Mouse (Mus musculus) forebrain, embryonic 11.5 days (tissue): ENCODE data around the gene Rhbdf2. TPM values are rescaled to one million over a fixed set of nuclear protein-coding genes. Genes with fewer than 3 reads are reported as not detected.

Experiments
- ATAC-seq: fragments of 200-750 bp; cut with Nextera tagmentation; replicated peaks from 2 replicates; pipeline ENCODE4 v1.8.0; 2017; ENCODE audit warnings: moderate TSS enrichment; ENCODE audit not compliant: low FRiP score
- DNase-seq: peaks from one replicate; pipeline ENCODE4 v3.0.0-alpha.2; 2017; ENCODE audit warnings: low spot score
- H3K27ac ChIP-seq: fragments of 300-500 bp; sonication (generic); 2 replicates; pipeline ENCODE4 v1.5.1; 2014; ENCODE audit warnings: low read depth, low read length
- H3K27me3 ChIP-seq: fragments of 300-500 bp; sonication (generic); 2 replicates; pipeline ENCODE4 v1.6.1; 2014; ENCODE audit warnings: mild to moderate bottlenecking, low read length, mixed read lengths; ENCODE audit not compliant: control insufficient read depth, insufficient read depth
- H3K36me3 ChIP-seq: fragments of 300-500 bp; sonication (generic); 2 replicates; pipeline ENCODE4 v1.6.1; 2014; ENCODE audit warnings: mild to moderate bottlenecking, low read length, moderate library complexity, mixed read lengths; ENCODE audit not compliant: control insufficient read depth, insufficient read depth
- H3K4me1 ChIP-seq: fragments of 300-500 bp; sonication (generic); replicated peaks from 2 replicates; pipeline ENCODE4 v1.6.1; 2014; ENCODE audit warnings: low read length, mixed read lengths; ENCODE audit not compliant: control insufficient read depth, insufficient read depth
- H3K4me2 ChIP-seq: fragments of 300-500 bp; sonication (generic); 2 replicates; pipeline ENCODE4 v1.6.1; 2014; ENCODE audit warnings: low read depth, mild to moderate bottlenecking, low read length, moderate library complexity, mixed read lengths; ENCODE audit not compliant: severe bottlenecking
- H3K4me3 ChIP-seq: fragments of 300-500 bp; sonication (generic); 2 replicates; pipeline ENCODE4 v1.5.1; 2014; ENCODE audit warnings: low read depth, low read length
- H3K9ac ChIP-seq: fragments of 300-500 bp; sonication (generic); 2 replicates; pipeline ENCODE4 v1.6.1; 2014; ENCODE audit warnings: low read length
- H3K9me3 ChIP-seq: fragments of 300-500 bp; sonication (generic); 2 replicates; pipeline ENCODE4 v1.6.1; 2016; ENCODE audit warnings: low read length, mixed read lengths; ENCODE audit not compliant: control insufficient read depth
- WGBS: fragments of 180-500 bp; shearing (Covaris S2); extraction: QIAGEN DNeasy Blood & Tissue Kit; methylation state at CpG from one replicate; pipeline ENCODE4 v1.1.7; 2014; 5-methylcytosine and 5-hydroxymethylcytosine counted together
- polyA plus RNA-seq: library from polyadenylated mRNA; unstranded; fragments of >200 nt; fragmentation: Nextera tagmentation; extraction: Ambion mirVana; gene quantifications from 2 replicates; pipeline ENCODE4 v1.2.1, GENCODE M21; 2014

Rhbdf2 gene
- polyA plus RNA-seq, 1 experiment from 2014 or later = 2.7 TPM

GRCm38 (mm10) chr11:116656348-116657191, 29.8 kb upstream of the Rhbdf2 start:
- peaks cover 28% of the 10 kb centered on the region for H3K27me3 ChIP-seq
- H3K4me1 ChIP-seq = peaks cover 29% of the 10 kb centered on the region
- H3K36me3 ChIP-seq = no peaks in the 10 kb centered on the region
- H3K9ac ChIP-seq = no peak overlapping the region
- H3K4me3 ChIP-seq = no peak overlapping the region
- H3K27ac ChIP-seq = peak overlapping the region; percentile 81
- 75% methylated on average over 16 of the region's 16 CpGs for WGBS
- ATAC-seq (no peak), DNase-seq (no peak)
- no peak overlapping the region for H3K4me2 ChIP-seq
- H3K9me3 ChIP-seq = no peaks in the 10 kb centered on the region

GRCm38 (mm10) chr11:116654255-116654821, 27.5 kb upstream of the Rhbdf2 start, which contains the start of gene Cygb:
Cygb (minus strand) TSS chr11:116654313.
- peaks cover 21% of the 10 kb centered on the region for H3K4me1 ChIP-seq
- peaks cover 28% of the 10 kb centered on the region for H3K27me3 ChIP-seq
- 7% methylated on average over 28 of the region's 28 CpGs for WGBS

GRCm38 (mm10) chr11:116653709-116654221, 26.9 kb upstream of the Rhbdf2 start:
- no peaks in the 10 kb centered on the region for H3K36me3 ChIP-seq
- H3K9me3 ChIP-seq = no peaks in the 10 kb centered on the region
- H3K4me2 ChIP-seq = peak overlapping the region; percentile 92
- H3K27ac ChIP-seq = no peak overlapping the region
- H3K9ac ChIP-seq = peak overlapping the region; percentile 60
- H3K27me3 ChIP-seq = peaks cover 28% of the 10 kb centered on the region
- under 1% methylated on average over 46 of the region's 47 CpGs for WGBS
- peaks cover 21% of the 10 kb centered on the region for H3K4me1 ChIP-seq
- ATAC-seq = no peak
- peak overlapping the region; percentile 46 for H3K4me3 ChIP-seq
- DNase-seq = peak; percentile 75

More at GRCm38 (mm10) chr11:116654255-116654821, 27.5 kb upstream of the Rhbdf2 start, which contains the start of gene Cygb:
- Histone ChIP-seq H3K9ac (peak within 1 kb of the TSS; percentile 60), H3K36me3 (no peaks in the 10 kb centered on the region), H3K27ac (no peak within 1 kb of the TSS), H3K9me3 (no peaks in the 10 kb centered on the region), H3K4me3 (peak within 1 kb of the TSS; percentile 46), H3K4me2 (peak within 1 kb of the TSS; percentile 92)
- ATAC-seq (no peak), DNase-seq (no peak)

GRCm38 (mm10) chr11:116653234-116653633, 26.4 kb upstream of the Rhbdf2 start, which contains the start of gene Prcd:
Prcd (plus strand) TSS chr11:116653534.
- peaks cover 19% of the 10 kb centered on the region for H3K4me1 ChIP-seq
- no peaks in the 10 kb centered on the region for H3K36me3 ChIP-seq
- no peak for DNase-seq
- peak within 1 kb of the TSS; percentile 46 for H3K4me3 ChIP-seq
- H3K9ac ChIP-seq = peak within 1 kb of the TSS; percentile 60
- H3K27ac ChIP-seq = no peak within 1 kb of the TSS
- H3K4me2 ChIP-seq = peak within 1 kb of the TSS; percentile 92
- H3K27me3 ChIP-seq = peaks cover 28% of the 10 kb centered on the region
- H3K9me3 ChIP-seq = no peaks in the 10 kb centered on the region
- 4% methylated on average over 10 of the region's 10 CpGs for WGBS
- ATAC-seq = no peak

- H3K9me3 ChIP-seq = no peaks in the 10 kb centered on the region
- no peaks in the 10 kb centered on the region for H3K36me3 ChIP-seq
- H3K4me1 ChIP-seq = peaks cover 17% of the 10 kb centered on the region
- no peak overlapping the region for H3K27ac ChIP-seq
- H3K4me3 ChIP-seq = no peak overlapping the region
- ATAC-seq (no peak), DNase-seq (no peak)
- H3K27me3 ChIP-seq = peaks cover 28% of the 10 kb centered on the region
- no peak overlapping the region for H3K9ac ChIP-seq
- 56% methylated on average over 25 of the region's 25 CpGs for WGBS
- H3K4me2 ChIP-seq = no peak overlapping the region
These were observed 25.7 kb upstream of the Rhbdf2 start for GRCm38 (mm10) chr11:116652330-116653098.

- ATAC-seq = no peak
- Histone ChIP-seq H3K36me3 (no peaks in the 10 kb centered on the region), H3K4me2 (no peak overlapping the region), H3K27ac (no peak overlapping the region), H3K9me3 (no peaks in the 10 kb centered on the region), H3K9ac (no peak overlapping the region), H3K4me3 (no peak overlapping the region), H3K27me3 (peaks cover 28% of the 10 kb centered on the region), H3K4me1 (peaks cover 11% of the 10 kb centered on the region; the same call in 1 of the 2 replicates)
- WGBS = 85% methylated on average over 8 of the region's 8 CpGs
- DNase-seq = no peak
These were observed 24.5 kb upstream of the Rhbdf2 start for GRCm38 (mm10) chr11:116651339-116651738.

GRCm38 (mm10) chr11:116650811-116651210, 24.0 kb upstream of the Rhbdf2 start:
- Histone ChIP-seq H3K4me2 (no peak overlapping the region), H3K9ac (no peak overlapping the region), H3K27ac (no peak overlapping the region), H3K36me3 (no peaks in the 10 kb centered on the region), H3K4me3 (no peak overlapping the region), H3K27me3 (peaks cover 28% of the 10 kb centered on the region), H3K9me3 (no peaks in the 10 kb centered on the region), H3K4me1 (peaks cover 11% of the 10 kb centered on the region; the same call in 1 of the 2 replicates)
- 83% methylated on average over 8 of the region's 8 CpGs for WGBS
- ATAC-seq (no peak), DNase-seq (no peak)

- Histone ChIP-seq H3K4me2 (no peak overlapping the region), H3K27me3 (peaks cover 25% of the 10 kb centered on the region), H3K4me1 (peaks cover 11% of the 10 kb centered on the region; the same call in 1 of the 2 replicates), H3K4me3 (no peak overlapping the region), H3K9ac (no peak overlapping the region), H3K36me3 (no peaks in the 10 kb centered on the region), H3K27ac (no peak overlapping the region), H3K9me3 (no peaks in the 10 kb centered on the region)
- DNase-seq (no peak), ATAC-seq (no peak)
- WGBS = 88% methylated on average over 13 of the region's 13 CpGs
These were observed 23.0 kb upstream of the Rhbdf2 start for GRCm38 (mm10) chr11:116649711-116650337.
